Mouse (Mus musculus) heart, adult 8-10 months (tissue): ENCODE results near the gene Vmn1r1. TPM values are rescaled to one million over a fixed set of nuclear protein-coding genes. Genes with fewer than 3 reads are reported as not detected.
"Not testable (repeated sequence)": the region's sequence is repeated elsewhere in the genome, so short reads cannot be mapped to it uniquely, and the experiment has no call there.

Source experiments
- DNase-seq: peaks from one replicate; pipeline ENCODE4 v3.0.0; 2022; ENCODE audit warnings: low spot score
- total RNA-seq, 4 experiments: library from RNA; stranded (reverse); gene quantifications; 2 replicates each; pipeline ENCODE4 v1.2.4; 2022

Vmn1r1 gene
- total RNA-seq = not detected

DNA sequence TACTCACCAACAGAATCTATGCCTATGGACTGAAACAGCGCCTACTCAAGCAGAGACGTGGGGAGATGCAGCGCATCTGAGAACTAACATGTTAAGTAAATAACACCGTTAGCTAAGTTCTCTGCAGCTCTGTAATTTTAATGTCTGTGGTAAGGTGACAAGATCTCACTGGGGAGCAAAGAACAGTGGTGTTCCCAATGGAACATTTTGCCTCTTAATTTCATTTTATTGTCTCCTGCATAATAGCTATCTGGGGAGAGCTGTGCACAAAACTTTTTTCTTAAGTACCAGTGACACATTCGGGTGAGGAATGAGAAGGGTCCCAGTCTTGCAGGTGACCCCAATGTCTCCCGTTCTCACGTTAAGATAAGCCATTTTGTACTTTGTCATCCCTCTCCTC, at the start of gene Vmn1r1:
TSS of gene Vmn1r1 (minus strand) at position 101 of the 400 bp plus-strand sequence.
- DNase-seq = no peak

DNA sequence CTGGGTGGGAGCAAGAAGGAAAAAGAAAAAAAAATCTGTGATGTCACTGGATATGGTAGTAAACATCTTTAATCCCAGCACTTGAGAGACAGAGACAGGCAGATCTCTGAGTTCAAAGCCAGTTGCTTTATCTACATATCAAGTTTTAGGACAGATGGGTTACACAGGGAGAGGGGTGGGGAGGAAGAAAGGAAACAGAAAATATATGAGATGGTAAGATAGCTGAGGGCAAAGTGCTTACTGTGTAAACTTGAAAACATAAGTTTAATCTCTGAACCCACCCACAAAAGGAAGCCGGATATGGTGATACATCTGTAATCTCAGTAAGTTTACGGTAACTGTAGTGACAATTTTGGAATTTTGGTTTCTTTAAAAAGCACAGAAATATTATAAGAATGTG, 46.0 kb upstream of the Vmn1r1 start:
- no peak for DNase-seq

DNA sequence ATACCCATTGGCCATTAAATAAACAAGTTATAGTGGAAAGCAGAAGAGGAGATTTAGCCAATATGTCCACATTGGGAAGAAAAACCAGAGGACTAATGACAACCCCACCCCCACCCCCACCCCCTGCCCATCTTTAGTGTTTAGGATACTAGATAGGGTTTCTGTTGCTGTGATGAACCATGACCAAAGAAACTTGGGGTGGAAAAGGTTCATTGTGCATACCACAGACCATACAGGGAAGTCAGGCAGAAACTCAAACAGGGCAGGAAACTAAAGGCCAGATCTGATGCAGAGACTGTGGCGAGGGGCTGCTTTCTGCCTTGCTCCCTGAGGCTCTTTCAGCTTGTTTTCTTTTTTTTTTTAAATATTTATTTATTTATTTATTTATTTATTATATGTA, 28.3 kb upstream of the Vmn1r1 start:
- DNase-seq = no peak

DNA sequence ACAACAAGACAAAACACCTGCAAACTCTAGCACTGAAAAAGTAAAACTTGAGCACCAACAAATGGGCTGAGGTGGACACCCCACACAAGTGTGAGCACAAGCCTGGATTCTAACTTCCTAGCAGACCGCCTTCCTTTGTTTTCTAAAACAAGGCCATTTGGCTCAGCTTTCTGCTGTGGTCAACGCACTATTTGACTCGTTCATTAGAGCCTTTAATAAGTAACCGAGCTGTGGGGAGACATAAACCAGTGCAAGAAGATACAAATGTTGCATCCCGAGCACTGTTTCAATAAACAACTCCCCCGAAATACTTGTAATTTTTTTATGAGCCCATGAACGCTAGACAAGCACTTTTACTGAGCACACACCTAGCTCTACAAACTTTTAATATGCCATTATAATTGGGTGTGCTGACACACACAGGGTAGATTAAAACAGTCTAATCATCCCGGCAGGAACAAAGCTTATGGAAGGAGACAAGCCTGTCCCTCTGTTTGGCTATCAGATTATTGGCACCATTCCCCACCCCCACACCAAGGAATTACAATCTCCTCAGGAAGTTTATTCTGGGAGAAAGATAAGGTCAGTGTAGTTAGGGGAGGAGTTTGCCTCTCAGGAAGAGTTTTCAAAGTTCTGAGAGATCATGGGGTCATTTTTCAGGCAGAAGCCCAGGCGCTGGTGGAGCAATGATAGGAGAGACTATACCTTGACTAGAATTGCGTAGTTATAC, 27.7 kb upstream of the Vmn1r1 start:
- DNase-seq = peak; percentile 39

DNA sequence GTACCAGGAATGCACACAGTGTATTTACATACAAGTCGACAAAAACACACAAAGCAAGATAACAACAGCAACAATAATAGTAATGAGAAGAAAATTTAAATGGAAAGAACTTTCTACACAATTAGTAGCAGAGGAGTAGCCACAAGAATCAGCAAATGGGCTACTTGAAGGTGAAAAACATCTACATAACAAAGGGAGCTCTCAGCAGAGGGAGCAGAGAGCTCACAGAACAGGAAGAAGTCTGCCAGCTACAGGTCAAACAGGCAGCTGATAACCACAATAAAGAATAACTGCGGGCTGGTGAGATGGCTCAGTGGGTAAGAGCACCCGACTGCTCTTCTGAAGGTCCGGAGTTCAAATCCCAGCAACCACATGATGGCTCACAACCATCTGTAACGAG, 26.9 kb upstream of the Vmn1r1 start:
- no peak for DNase-seq

DNA sequence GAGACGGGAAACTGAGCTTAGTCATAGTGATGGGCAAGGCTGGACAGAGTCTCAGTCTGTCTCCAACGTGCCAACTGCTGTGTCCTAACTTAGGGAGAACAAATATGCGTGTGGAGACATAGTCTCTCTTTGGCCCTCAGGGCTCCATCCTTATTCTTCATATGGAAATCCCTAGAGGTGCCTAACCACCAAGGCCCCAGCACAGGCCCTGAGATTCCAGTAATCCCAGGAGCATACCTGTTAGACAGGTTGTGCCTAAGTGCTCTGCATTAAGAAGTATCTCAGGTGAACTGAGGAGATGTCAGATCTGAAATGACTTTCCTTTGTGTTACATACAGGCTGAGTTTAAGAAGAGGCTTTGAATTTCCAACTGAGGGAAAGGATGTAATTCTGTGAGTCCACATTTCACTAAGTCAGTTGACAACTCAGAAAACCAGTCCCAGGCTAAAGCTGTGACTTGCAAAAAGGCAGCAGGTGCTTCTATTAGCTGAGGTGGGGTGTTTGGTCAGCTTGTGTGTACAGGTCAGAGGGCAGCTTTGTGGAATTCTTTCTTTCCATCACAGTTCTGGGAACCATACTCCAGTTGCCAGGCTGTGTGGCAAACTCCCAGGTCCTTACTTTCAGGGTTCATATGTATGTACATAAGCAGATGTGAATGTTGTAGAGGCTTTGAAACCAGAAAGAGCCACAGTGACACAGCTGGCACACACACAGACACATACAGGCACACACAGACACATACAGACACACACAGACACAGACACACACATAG, 25.6 kb upstream of the Vmn1r1 start:
- no peak for DNase-seq

DNA sequence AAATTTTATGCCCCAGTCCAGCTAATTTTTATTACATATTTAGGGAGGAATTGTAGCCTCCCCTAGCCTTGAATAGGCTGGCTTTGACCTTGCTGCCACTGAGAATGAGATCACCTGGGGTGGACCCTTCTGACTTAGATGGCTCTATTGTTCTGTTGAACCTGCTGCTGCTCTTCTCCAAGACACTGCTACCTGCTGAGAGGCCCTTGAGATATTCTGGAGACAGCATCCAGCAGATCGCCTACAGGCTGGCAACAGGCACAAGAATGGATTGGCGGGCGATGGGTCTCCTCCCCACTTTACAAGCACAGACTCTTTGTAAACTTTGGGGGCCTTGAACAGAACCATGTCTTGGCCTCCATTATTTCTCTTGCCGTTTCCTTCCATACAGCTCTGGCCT, 18.2 kb upstream of the Vmn1r1 start:
- not testable (repeated sequence) for DNase-seq

DNA sequence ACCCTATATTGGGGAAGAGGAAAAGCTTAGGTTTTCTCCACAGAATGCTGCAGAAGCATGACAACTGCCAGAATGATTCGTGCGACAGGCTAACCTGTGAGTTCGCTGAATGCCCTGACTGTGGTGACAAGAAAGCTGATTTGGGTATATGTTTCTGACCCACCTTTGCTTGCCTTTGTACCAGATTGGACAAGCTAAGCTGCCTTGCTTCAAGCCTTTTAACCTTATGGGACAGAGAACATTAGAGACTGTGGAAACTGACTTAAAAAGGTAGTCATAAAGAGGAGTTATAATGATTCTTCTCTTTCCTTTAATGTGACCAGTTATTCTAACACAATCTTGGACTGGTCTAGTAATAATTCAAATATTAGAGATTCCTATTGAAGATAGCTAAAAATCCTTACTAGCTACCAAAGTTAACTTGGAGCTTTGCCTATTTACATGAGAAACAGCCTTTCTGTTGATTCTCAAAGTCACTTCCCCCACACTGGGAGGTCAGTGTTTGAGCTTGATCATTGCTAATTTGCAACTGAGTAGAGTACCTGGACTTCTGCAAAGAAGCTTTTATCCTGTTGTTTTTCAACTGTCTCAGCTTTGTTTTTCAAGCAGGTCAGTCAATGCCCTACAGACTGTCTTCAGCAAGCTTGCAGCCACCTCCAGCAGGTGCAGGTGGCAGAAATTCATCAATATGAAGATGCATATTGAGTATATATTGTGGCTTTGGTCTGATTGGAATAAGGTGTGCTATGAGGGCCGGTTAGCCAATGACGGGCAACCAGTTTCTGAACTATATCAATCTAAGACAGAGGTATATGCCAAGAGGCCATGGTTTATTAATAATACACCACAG, 17.4 kb upstream of the Vmn1r1 start:
- DNase-seq = no peak

DNA sequence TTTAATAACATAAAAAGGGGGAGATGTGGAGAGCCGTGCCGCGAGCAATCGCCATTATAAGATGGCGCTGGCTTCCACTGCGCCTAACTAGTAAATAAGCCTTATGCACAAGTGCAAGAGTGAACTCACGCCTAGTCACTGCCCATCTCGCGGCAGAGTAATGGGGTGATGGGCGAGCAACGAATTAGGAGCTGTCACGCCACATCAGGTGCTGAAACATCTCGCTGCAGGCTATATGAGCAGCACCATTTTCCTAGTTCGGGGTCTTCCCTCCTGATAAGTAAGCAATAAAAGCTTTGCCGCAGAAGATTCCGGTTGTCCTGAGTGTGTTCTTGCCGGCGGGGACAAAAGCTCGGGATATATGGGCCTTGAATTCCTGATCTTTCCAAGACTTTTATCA, 12.7 kb upstream of the Vmn1r1 start:
- not testable (repeated sequence) for DNase-seq

DNA sequence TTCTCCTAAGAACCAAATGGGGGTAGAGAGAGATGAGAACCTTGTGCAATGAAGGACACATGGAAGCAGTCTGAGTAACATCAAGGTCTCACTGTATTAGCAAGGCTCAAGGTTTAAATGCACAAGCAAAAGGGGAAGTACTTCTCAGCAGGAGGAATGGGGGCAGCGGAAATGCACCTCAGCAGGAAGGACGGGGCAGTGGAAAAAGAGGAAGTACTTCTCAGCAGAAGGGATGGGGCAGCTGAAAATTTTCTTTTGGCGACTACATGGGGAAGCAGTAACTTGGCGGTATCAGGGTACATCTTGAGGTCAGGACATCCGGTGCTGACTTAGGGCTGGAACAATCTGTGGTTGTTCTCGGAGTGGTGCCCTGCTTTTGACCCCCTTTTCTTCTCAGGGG, 5.9 kb upstream of the Vmn1r1 start:
- DNase-seq = not testable (repeated sequence)

DNA sequence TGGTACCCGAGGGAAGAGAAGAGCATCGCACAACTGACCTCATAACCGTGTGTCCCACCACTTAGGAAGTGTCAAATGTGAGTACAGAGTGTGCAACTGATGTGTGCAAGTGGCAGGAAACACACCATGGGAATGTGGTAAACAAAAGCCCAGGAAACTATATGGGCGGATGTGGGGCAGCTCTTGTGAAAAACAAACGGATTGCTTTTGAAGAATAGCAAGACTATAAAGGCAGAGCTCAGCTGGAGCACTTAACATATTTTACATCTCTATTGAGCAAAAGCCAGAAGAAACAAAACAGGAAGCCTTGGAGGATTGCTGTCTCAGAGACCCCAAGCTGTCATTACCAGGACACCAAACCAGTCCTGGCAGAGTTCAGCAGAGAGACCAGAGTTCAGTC, 1.3 kb downstream of the Vmn1r1 start:
- DNase-seq = no peak

DNA sequence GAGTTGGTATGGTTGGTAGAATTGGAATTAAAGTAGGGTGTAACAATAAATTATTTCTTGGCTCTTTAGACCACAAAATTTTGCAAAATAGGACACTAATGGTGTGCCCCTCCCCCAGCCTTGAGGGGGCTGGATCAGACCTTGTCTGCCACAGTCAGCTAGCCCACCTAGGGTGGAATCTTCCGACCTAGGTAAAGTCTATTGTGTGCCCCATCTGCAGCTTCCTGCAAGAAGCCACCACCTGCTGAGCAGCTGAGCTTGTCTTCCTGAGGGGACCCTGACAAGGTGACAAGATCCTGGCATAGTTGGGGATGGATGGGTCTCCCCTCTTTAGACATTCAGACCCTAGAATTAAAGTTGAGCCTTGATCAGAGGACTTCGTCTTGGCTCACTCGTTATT, 4.7 kb downstream of the Vmn1r1 start:
- DNase-seq = no peak

DNA sequence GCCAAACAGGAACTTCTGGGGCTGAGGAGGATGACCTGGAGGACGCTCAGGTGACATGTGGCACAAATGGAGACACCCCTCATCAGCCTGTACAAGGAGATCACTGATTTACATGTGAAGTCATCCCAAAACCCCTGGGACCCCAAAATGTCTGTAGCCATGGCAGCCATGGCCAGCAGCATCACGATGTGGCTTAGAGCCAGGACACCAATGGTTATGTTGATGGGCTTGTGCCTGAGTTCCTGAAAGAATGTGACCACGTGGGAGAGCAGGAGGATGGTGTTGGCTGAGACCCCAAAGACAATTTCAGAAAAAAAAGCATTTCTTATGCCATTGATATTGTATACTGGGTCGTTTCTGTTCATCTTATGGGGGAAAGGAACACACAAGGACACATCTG, 6.6 kb downstream of the Vmn1r1 start:
- DNase-seq = no peak

DNA sequence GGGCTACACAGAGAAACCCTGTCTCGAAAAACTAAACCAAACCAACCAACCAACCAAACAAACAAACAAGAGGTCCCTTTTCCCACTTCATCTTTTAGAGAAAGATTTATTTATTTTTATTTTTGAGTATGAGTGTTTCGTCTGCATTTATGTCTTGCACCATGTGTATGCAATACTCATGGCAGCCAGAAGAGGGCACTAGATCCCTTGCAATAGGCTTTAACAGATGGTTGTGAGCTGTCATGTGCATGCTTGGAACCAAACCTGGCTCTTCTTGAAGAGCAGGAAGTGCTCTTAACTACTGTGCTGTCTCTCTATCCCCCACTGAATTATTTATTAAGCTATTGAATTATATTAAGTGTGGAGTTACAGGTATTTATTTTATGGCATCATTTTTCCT, 14.3 kb downstream of the Vmn1r1 start:
- no peak for DNase-seq

DNA sequence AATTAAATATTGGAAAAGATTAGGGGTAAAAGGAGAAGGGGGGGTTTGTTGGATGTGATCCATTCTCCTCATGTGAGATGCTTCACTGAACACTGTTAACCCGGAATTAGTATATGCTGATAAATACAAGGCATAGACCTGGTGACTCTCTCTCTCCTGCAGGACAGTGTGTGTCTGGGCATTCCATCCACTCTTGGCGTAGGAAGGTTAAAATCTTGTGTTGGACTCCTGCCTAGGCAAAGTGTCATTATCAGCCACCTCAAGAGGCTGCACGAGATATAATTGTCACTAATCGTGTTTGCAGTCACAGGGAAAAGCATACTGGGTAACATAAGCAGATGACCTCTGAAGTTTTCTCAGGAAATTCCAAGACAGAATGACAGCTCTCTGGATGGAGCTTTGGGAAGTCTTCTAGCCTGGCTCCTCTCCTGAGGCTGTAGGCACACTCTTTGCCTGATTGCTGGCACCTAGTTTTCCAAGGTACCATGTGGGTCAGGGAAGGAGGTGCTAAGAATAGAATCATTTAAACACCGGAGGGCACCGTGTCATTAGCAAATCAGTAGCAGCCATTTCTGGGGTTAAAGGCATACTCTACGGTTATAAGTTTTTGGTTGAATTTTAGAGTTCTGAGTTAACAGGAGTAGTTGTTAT, 15.3 kb downstream of the Vmn1r1 start:
- no peak for DNase-seq

DNA sequence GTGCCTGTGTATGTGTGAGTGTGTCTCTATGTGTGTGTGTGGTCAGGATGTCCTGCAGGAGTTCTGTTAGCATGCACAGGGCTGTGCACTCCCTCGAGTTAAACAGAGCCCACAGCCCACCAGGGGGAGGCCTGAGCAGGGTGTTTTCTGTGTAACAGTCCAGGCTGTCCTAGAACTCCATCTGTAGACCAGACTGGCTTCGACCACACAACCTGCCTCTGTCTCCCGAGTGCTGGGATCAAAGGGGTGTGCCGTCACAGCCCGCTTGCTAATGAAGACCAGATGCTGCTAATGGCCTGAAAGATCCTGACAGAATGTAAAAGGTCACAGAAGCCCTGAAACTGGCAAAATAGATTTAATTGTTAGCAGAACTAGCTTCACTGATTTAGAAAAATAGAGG, 18.7 kb downstream of the Vmn1r1 start:
- DNase-seq = no peak

DNA sequence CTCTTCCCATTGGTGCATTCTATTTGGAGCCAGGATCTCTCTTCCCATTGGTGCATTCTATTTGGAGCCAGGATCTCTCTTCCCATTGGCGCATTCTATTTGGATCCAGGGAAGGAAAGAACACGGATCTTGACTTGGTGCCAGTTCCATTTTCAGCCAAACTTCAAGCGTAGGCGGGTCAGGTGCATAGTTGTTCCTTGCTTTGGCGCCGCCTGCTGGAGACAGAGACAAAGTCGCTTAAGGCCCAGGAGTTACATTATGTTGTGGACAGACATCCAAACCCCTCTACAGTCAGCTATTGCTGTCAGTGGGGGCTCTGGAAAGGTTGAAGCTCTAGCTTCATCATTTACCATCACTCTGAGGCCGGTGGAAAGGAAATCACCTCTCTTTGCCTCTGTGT, 21.0 kb downstream of the Vmn1r1 start:
- no peak for DNase-seq

DNA sequence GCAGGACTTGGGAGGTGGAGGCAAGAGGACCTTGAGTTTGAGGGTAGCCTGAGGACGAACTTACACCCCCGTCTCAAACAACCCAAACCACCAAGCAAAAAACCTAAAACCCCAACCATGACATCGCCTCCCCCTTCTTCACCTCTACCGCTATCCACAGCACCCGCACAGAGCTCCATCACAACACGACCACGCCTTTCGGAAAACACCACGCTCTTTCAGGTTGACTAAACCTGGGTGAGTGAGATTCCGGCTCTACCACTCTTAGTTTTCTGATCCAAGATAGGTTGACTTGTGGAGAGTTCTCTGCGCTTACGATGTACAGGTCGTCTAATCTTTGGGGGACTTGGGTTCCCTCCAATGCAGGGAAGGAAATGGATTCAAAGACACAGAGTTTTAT, 21.6 kb downstream of the Vmn1r1 start:
- no peak for DNase-seq

DNA sequence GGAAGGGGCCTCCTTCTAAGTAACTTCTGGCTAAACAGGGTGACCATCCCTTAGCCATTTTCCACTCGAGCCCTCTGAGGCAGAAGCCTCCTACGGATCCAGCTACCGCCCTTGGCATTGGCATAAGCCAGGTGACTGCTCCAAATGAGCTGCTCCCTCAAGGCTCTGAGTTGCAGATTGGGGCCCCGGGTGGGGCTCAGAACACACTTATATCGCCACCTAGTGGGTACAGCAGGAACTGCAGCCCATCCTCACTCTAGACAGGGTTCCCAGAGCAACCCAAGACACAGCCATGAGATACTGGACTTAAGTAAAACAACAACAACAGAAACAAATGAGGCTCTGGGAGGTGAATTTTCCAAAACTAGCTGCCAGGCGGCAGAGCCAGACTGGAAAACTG, 23.9 kb downstream of the Vmn1r1 start:
- DNase-seq = peak; percentile 72

DNA sequence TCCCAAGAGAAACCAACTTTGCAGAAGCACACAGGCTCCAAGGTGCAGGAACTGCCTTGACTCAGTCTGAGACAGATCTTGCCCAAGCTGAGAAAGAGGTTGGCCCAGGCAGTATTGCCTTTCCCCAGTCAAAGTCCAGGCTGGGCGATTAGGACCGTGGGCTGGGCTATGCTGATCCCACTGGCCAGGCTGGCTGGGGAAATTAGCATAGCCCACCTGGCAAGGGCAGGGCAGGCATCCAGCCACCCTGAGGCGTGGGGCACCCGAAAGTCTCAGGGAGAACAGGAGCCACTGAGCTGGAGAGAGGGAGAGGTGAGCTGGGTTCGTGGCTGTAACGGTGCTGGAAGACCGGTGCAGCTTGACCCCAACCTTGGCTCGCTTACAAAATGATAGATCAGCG, 24.3 kb downstream of the Vmn1r1 start:
- no peak for DNase-seq

DNA sequence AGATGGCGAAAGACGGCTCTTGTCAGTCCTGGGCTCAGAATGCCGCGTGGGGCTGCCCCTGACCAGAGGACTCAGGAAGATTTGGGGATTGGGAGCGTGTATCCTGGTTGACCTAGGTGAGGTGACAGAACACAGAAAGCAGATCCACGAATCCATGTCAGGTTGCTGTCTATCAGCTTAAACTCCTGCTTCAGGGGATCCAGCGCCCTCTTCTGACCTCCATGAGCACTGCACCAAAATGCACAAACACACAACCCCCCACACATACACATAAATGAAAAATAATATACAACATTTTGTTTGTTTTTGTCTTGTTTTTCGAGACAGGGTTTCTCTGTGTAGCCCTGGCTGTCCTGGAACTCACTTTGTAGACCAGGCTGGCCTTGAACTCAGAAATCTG, 26.1 kb downstream of the Vmn1r1 start:
- DNase-seq = no peak
